Mouse (Mus musculus) olfactory bulb, adult 2 months (tissue): Measurements from ENCODE around the gene Irs1. TPM values are rescaled to one million over a fixed set of nuclear protein-coding genes. Genes with fewer than 3 reads are reported as not detected.

Source experiments
- H3K27ac ChIP-seq: fragments of 200-500 bp; 2 replicates; pipeline ENCODE4 v1.5.1; 2012; ENCODE audit warnings: low read depth, low read length; ENCODE audit not compliant: insufficient read depth
- H3K4me1 ChIP-seq: fragments of 200-500 bp; 2 replicates; pipeline ENCODE4 v1.6.1; 2012; ENCODE audit warnings: low read length; ENCODE audit not compliant: control insufficient read depth, insufficient read depth
- H3K4me3 ChIP-seq: fragments of 200-500 bp; 2 replicates; pipeline ENCODE4 v1.5.1; 2012; ENCODE audit warnings: mild to moderate bottlenecking, low read depth, low read length, moderate library complexity; ENCODE audit not compliant: insufficient read depth
- CTCF ChIP-seq: fragments of 200-500 bp; IDR thresholded peaks from 2 replicates; pipeline ENCODE4 v1.5.1; 2012; ENCODE audit warnings: low read depth, mild to moderate bottlenecking, low read length, moderate library complexity; ENCODE audit not compliant: insufficient read depth
- POLR2A ChIP-seq: fragments of 200-500 bp; IDR thresholded peaks from 2 replicates; pipeline ENCODE4 v1.6.1; 2012; ENCODE audit warnings: mild to moderate bottlenecking, low read depth, low read length, moderate library complexity; ENCODE audit not compliant: insufficient read depth
- WGBS: fragments of 180-500 bp; shearing (Covaris S2); methylation state at CpG from one replicate; pipeline ENCODE4 v1.1.7; 2018; 5-methylcytosine and 5-hydroxymethylcytosine counted together
- polyA plus RNA-seq: library from polyadenylated mRNA; stranded (reverse); fragments of >200 nt; gene quantifications from 2 replicates; pipeline ENCODE4 v1.2.4, GENCODE M21; 2012; ENCODE audit warnings: low replicate concordance; ENCODE audit not compliant: missing spikeins, insufficient read depth, insufficient read length

Irs1 gene
- polyA plus RNA-seq, 1 experiment, result not detected

DNA sequence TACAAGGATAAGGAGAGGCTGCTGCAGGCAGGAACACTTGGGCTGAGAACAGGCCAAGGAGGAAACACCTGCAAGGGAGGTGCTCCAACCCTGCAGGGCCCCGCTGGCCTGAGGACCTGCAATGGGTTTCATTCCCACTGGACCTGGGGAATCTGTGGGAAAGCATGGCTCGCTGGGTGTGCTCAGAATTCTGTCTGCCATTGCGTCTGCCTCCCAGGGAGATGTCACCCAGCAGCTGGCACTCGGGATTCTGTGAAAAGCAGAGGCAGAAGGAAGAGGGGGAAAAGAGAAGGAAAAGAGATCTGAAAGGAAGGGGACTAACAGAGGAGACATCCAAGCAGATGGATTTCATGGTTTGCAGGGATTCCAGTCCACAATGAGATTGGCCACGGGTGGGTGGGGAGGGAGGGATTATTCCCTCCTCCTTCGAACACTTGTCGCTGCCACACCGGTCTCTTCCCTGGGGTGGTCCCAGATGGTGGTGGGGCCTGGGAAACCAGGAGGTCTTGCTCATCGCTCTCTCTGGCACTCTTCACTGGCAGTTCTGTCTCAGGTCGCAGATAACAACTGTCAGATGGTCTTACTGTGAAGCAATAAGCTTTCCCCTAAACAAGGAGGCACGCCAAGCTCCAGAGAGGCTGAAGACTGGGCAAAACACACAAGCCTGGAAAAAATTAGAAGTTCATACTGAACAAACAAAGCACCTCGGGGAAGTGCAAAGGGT lies 70.4 kb downstream of the Irs1 start:
- Histone ChIP-seq H3K27ac (0 out of 2 replicates have a peak overlapping the region, but pooled peaks have one; percentile 29), H3K4me1 (peaks cover 7% of the 10 kb centered on the region), H3K4me3 (no peak overlapping the region)
- WGBS, result 59% methylated on average over 12 of the region's 12 CpGs
- TF ChIP-seq POLR2A, result no peak
- no peak for TF ChIP-seq CTCF

DNA sequence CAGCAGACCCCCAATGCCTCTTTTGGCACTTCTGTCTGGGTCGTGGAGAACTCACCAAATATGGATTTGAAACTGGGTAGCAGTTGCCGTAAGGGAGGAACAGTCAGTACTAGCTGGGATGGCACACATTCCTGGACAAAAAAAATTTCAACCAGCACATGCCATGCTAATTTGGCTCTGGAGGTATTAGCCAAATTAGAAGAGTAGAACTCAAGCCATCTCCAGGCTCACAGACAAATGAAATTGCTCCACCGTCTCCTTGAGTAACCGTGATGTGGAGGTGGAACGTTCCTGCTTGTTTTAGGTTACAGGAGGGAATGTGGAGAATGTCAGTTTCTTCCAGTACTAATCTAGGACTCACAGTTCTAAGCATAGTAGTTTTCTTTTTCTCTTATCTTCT lies 83.7 kb downstream of the Irs1 start:
- WGBS, result 87% methylated on average over 5 of the region's 5 CpGs
- Histone ChIP-seq H3K4me3 (no peak overlapping the region), H3K27ac (no peak overlapping the region), H3K4me1 (no peaks in the 10 kb centered on the region)
- TF ChIP-seq CTCF, result no peak
- TF ChIP-seq POLR2A, result no peak

DNA sequence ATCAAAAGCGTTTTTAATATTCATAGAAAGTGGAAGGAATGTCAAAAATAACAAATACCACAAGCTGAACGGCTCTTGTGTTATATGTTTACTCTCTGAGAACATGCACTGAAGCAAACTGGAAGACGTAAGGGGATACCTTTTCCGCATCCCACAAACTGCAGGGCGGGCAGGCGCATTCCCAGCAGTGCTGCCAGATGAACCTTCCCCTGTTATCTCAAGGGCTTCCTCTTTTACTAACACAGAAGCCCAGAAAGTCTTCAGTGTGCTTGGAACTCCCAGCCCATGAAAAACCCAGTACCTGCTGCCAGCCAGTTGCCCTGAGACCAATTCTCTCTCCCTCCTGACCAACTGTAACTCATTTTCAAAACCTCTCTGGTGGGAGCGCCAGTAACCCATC lies 90.6 kb downstream of the Irs1 start:
- no peak overlapping the region for H3K27ac ChIP-seq
- no peak overlapping the region for H3K4me3 ChIP-seq
- TF ChIP-seq CTCF (no peak), POLR2A (no peak)
- WGBS, result 76% methylated on average over 7 of the region's 7 CpGs
- H3K4me1 ChIP-seq, result peaks cover 5% of the 10 kb centered on the region

DNA sequence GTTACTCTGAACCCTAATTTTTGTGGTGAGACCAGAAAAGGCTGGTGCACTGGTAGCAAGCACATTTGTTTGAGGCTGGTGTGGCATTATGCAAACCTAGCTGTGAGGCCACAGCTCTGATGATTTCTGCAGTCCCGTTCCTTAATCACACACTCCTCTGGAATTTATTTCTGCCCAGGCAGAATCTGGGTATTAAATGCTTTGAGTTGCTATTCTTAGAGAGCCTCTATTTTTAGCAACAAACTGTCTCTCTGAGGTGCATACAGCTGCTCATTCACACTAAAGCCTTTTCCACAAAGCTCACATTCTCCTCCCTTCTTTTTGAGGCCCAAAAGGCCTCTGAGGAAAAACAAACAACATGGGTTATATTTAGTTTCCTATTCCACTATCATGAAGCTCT lies 91.3 kb downstream of the Irs1 start:
- Histone ChIP-seq H3K4me3 (no peak overlapping the region), H3K4me1 (peaks cover 5% of the 10 kb centered on the region), H3K27ac (0 out of 2 replicates have a peak overlapping the region, but pooled peaks have one; percentile 16)
- TF ChIP-seq CTCF (no peak), POLR2A (no peak)
- 6% methylated on average over 1 of the region's 1 CpGs for WGBS

DNA sequence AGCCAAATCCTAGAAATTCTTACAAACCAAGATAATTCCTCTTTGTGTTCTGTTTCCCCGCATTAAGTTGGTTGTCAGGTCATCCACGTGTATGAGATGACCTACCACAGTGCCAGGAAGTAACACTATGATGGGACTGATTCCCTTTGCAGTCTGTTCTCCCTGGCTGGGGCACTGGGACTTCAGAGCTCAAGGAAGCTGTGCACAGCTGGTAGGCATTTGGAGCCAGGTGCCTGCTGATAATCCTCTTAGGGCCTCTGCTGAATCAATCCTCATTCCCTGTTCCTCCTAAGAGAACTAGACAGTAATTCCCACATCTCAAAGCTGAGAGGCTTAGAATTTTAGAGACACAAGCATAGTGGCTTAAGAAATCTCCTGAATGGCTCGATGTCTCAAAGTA lies 99.6 kb downstream of the Irs1 start:
- Histone ChIP-seq H3K4me1 (peaks cover 6% of the 10 kb centered on the region), H3K4me3 (no peak overlapping the region), H3K27ac (no peak overlapping the region)
- no peak for TF ChIP-seq POLR2A
- TF ChIP-seq CTCF, result no peak
- 36% methylated on average over 3 of the region's 3 CpGs for WGBS

DNA sequence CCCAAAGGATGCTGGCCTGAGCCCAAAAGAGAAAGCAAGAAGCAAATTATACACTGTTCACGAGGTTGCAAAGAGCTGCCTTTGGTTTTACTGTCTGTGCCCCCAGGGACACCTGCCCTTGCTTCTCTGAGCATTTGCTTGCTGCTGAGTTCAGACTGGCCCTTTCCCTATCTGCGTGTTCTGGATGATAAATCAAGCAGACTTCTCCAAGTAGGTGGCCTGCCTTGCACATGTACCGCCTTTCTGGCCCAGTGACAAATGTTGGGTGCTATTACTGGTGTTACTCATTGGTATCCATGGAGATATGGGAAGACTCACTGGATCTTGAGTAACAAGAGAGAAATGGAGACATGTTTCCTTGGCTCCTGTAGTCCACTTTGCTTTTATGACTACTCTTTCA lies 101.7 kb downstream of the Irs1 start:
- Histone ChIP-seq H3K4me3 (no peak overlapping the region), H3K4me1 (peaks cover 6% of the 10 kb centered on the region), H3K27ac (peak overlapping the region; percentile 62)
- TF ChIP-seq POLR2A, result no peak
- no peak for TF ChIP-seq CTCF
- WGBS, result 14% methylated on average over 3 of the region's 3 CpGs

DNA sequence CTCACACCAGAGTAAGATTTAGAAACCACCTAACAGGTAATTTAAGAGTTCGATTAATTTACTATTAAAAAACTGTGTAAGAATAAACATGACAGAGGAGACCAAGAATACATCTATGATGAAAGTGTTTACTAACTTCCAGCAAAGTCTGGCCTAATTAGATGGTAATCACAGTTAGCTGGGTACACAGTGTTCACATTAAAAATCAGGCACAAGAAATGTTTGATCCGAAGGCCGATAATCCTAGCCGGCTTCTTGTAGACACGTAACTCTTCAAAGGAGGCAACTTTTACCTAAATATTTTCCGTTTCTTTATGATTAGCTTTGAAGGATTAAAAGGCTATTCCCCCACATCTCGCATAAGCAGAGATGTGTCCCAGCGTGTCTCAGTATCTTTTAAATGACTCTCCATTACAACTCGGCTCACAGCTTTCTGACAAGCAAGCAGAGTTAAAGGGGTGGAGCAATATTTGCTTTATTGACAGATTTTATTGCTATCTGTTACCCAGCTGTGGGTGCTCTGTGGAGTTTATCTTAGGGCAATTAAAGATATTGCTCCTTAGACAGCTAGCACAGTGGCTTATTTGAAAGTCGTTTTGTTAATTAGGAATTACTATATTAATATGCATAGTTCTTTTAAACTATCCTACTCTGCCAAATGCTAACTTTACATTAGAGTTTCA lies 102.5 kb downstream of the Irs1 start:
- Histone ChIP-seq H3K4me3 (no peak overlapping the region), H3K4me1 (peaks cover 6% of the 10 kb centered on the region), H3K27ac (no peak overlapping the region)
- 79% methylated on average over 10 of the region's 10 CpGs for WGBS
- TF ChIP-seq CTCF (no peak), POLR2A (no peak)

DNA sequence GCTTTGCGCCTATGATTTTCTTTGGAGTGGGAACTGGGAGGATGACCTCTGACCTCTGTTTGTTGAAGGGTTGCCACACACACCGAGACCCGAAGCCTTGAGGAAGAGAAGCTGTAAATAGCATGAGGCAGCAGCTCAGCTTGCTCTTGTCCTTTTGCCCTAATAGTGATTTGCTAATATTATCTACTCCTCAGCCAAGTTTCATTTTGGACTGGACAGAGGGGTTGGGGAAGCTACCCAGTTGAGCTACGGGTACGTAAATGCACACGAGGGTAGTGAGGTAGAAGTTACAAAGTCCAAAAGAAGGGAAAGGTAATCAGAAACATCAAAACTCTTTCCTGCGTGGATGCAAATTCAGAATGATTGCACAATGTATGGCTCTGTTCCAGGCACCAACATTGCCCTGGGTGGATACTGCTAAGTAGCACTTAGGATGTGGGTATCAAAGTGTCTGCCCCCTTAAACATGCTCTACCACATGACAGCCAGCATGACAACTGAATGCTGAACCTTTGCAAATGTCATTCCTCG lies 107.2 kb downstream of the Irs1 start:
- no peak for TF ChIP-seq CTCF
- TF ChIP-seq POLR2A, result no peak
- Histone ChIP-seq H3K27ac (no peak overlapping the region), H3K4me3 (no peak overlapping the region), H3K4me1 (no peaks in the 10 kb centered on the region)
- WGBS, result 87% methylated on average over 8 of the region's 8 CpGs

Other genes starting within 250 kb of the Irs1 start
- not detected in 2 replicates for gene Gm9747, start 58.3 kb downstream of the Irs1 start, polyA plus RNA-seq
- gene Rhbdd1, start 25.0 kb upstream of the Irs1 start, polyA plus RNA-seq, result not detected in 2 replicates